Mouse (Mus musculus): Measurements from ENCODE around the gene Mtmr6. TPM values are rescaled to one million over a fixed set of nuclear protein-coding genes. Genes with fewer than 3 reads are reported as not detected.
A peak's percentile ranks its signal among the peaks of the same experiment; 100 is the strongest.
"Not testable (repeated sequence)": the region's sequence is repeated elsewhere in the genome, so short reads cannot be mapped to it uniquely, and the experiment has no call there.

Gene Mtmr6
- total RNA-seq, 1 experiment from 2014 or later: 39.1 TPM

GRCm38 (mm10) chr14:60290363-60290762, 25.3 kb downstream of the Mtmr6 start:
- no peak for DNase-seq

DNA sequence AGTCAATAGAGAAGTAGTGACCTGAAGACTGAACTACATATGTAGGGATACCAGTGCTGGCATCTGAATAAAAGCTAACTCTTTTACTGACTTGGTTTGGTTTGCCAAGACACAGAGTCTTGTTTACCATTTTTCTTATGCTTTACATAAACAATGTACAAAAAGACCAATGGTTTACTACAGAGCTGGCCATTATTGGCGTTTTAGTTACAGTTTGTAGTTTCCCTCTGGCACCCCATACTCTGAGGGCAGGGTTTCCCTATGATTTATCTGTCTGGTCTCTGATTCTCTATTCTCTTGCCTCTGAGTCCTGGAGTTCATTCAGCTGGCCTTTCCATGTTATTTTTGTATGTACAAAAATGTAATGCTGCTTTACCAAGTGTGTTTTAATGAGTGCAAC, 30.5 kb downstream of the Mtmr6 start:
- no peak for DNase-seq

DNA sequence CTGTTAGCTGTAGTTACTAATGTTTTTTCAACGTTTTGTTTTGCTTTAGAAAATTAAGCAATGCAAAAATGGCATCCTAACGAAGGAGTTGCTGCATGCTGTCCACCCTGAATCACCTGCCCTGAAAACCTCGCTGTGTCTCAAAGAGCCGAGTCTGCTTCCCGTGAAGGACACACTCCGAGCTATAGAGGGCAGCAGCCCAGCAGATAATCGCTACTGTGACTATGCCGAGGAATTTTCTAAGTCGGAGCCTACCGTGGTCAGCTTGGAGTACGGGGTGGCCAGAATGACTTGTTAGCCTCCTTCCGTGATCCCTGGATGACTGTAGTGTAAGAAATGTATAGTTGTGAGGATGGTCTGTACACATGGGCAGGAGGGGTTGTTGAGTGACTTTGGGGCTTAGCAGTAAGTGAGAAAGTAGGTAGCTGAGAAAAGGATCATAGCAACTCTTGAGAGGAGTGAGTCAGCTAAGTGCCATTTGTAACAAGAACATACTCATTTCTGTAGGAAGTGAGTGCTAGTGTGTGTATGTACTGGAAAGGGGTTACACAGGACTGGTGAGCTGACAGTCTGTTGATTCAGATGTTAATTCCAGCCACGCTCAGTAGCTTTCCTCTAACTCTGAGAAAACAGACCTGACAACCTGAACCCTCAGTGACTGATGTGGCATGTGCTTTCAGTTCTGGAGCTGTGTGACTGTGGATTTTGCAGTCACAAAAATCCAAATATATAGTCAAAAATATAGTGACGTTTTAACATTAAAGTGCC, 35.4 kb downstream of the Mtmr6 start:
- DNase-seq: no peak

DNA sequence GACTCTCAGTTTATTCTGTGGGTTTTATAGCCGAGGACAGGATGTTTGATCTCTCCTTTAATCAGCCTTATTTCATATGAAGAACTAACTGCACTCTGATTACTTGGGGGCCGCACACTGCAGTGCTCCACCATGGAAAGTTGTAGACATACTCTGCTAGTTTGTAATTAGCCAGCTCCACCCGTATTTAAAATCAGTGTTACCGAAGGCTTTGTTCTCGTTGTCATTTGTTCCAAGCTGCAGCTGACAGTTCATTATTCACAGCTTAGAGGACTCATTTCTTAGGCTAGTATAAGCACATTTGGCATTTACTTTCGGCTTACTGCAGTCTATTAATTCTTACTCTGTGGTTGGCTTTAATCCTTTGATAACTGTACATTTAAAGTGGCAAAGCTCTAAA, 36.0 kb downstream of the Mtmr6 start:
- DNase-seq: no peak

- no peak for DNase-seq
Observed at GRCm38 (mm10) chr14:60302441-60302840, 37.4 kb downstream of the Mtmr6 start.

GRCm38 (mm10) chr14:60304441-60305220, 39.6 kb downstream of the Mtmr6 start:
- no peak for DNase-seq

GRCm38 (mm10) chr14:60308113-60308512, 43.1 kb downstream of the Mtmr6 start:
- no peak for DNase-seq

GRCm38 (mm10) chr14:60310691-60311090, 45.7 kb downstream of the Mtmr6 start:
- DNase-seq: peak; percentile 79

DNA sequence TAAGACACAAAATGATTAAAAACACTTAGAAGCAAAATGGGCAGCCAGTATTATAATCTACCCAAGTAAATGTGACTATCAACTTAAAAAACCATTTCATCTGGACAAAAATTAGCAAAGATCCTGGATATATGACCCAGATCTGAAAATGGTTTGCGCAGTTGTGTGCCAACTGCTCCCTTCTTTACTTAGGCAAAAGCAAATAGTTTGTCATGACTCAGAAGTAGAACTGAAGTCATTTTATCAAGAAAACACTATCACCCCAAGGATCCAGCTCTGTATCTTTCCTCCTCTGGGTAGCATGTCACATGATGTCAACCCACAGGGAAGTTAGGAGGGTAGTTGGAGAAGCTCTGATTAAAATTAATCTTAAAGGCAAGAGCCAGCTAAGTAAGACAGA, 54.2 kb downstream of the Mtmr6 start:
- no peak for DNase-seq

- DNase-seq: no peak
Observed at GRCm38 (mm10) chr14:60320813-60321212, 55.8 kb downstream of the Mtmr6 start.

DNA sequence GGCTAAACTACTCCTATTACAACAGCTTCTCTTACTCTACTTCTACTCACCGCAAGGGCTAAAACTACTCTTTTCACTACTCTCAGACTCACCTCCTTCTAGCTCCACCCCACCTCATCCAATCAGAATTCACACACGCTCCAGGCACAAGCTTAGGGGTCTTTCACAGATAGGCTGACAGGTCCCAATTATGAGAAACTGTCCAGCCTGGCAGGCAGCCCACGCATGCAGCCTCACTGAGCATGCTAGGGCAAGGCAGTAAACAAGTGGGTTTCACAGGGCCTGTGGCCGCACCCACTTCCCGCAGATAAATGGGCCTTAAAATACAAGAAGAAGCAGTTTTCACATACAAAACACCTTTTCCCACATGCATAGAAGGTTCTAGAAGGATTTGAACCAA, 75.0 kb downstream of the Mtmr6 start:
- DNase-seq: not testable (repeated sequence)

- DNase-seq: no peak
Observed at GRCm38 (mm10) chr14:60340570-60340969, 75.5 kb downstream of the Mtmr6 start.

- no peak for DNase-seq
Observed at GRCm38 (mm10) chr14:60345326-60345876, 80.4 kb downstream of the Mtmr6 start.

Small RNAs within 50 kb of the gene (microRNA-seq; reads per million reads assigned to microRNA genes)
- 0 reads per million in 2 experiments for gene Mir719

Other genes starting within 250 kb of the Mtmr6 start
- 0.82 and 2.3 TPM in 2 replicates for gene Atp8a2, start 68.0 kb upstream of the Mtmr6 start, total RNA-seq (2021)
- not detected in 2 replicates for gene Nupl1, start 13.8 kb upstream of the Mtmr6 start, total RNA-seq (2021)
- 37.7 and 38.6 TPM in 2 replicates for gene Gm49336, start 13.7 kb upstream of the Mtmr6 start, total RNA-seq (2021)
- gene Amer2, start 108.0 kb downstream of the Mtmr6 start, total RNA-seq (2021): 2.6 and 3.0 TPM in 2 replicates